Mouse (Mus musculus): ENCODE results near the gene Zfp827. TPM values are rescaled to one million over a fixed set of nuclear protein-coding genes. Genes with fewer than 3 reads are reported as not detected.
A peak's percentile ranks its signal among the peaks of the same experiment; 100 is the strongest.

The Zfp827 gene
- polyA plus RNA-seq, 2 experiments: 15.1 to 35.2 TPM

DNA sequence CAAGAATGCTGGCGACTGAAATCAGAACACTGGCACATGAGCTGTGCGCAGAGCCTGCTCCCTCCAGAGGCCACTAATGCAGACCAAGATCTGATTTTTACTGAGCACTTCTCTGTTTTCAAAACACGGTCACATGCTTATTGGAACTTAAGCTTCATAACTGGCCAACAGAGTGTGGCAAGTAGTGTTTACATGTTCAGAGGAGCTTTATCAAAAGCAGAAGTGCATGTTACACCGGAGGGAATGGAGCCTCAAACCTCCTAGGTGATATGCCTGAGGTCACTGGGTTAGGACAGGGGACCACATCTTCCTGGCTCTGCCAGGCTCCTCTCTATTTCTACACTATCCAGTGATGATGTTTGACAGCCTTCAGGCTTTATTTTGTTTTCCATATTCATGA, 31.1 kb downstream of the Zfp827 start:
- DNase-seq (ENCODE audit: low spot score): no peak
- H3K27ac ChIP-seq (replicated peaks; ENCODE audit: low read depth, low read length): no peak overlapping the region
- no peaks in the 10 kb centered on the region for H3K9me3 ChIP-seq (ENCODE audit: control insufficient read depth, low read length)
- ATAC-seq (ENCODE audit: low FRiP score, low read depth): no peak
- 39% methylated on average over 4 of the region's 4 CpGs for WGBS
- no peak overlapping the region for H3K4me3 ChIP-seq (replicated peaks; ENCODE audit: low read length)
- no peaks in the 10 kb centered on the region for H3K27me3 ChIP-seq (ENCODE audit: control insufficient read depth, insufficient read depth, low read length)
- peaks cover 40% of the 10 kb centered on the region for H3K36me3 ChIP-seq (ENCODE audit: control insufficient read depth, insufficient read depth, low read length)
- TF ChIP-seq POLR2A (IDR thresholded peaks at IDR 0.05; ENCODE audit: borderline replicate concordance, extremely low read depth, insufficient read depth, insufficient read length): no peak
- no peak overlapping the region for H3K4me2 ChIP-seq (replicated peaks; ENCODE audit: low read depth, low read length, severe bottlenecking)
- H3K4me1 ChIP-seq (ENCODE audit: control insufficient read depth, insufficient read depth, low read length): peaks cover 16% of the 10 kb centered on the region
- 0 out of 2 replicates have a peak overlapping the region, but pooled peaks have one; percentile 7 for H3K9ac ChIP-seq (ENCODE audit: low read depth, low read length, severe bottlenecking)

DNA sequence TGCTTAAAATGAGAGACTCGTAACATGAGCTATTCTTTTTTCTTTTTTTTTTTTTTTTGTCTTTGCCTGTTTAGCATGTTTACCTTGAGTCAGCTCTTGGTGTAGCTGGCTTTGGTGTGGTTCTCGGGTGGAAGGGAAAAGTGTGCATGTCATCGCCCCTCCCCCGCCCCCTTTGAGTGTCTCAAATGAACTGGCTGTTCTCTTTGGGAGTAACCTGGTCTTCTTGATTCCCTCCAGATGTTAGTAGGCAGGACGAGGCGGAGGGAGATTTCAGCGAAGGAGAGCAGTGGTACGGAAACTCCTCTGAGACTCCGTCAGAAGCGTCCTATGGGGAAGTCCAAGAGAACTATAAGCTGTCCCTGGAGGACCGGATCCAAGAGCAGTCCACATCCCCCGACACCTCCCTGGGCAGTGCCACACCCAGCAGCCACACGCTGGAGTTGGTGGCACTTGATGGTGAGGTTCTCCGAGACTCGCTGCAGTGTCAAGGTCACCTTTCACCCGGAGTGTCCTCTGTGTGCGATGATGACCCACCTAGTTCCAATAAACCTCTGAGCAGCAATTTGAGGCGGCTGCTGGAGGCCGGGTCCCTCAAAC, 31.9 kb downstream of the Zfp827 start:
- no peaks in the 10 kb centered on the region for H3K9me3 ChIP-seq (ENCODE audit: control insufficient read depth, low read length)
- H3K27me3 ChIP-seq (ENCODE audit: control insufficient read depth, insufficient read depth, low read length): no peaks in the 10 kb centered on the region
- no peak overlapping the region; the same call in 1 of the 2 replicates for H3K27ac ChIP-seq (replicated peaks; ENCODE audit: low read depth, low read length)
- H3K4me3 ChIP-seq (replicated peaks; ENCODE audit: low read length): no peak overlapping the region
- DNase-seq (ENCODE audit: low spot score) (peak; percentile 23), ATAC-seq (ENCODE audit: low FRiP score, low read depth) (peak; percentile 49; the same call in 1 of the 2 replicates)
- no peak for TF ChIP-seq POLR2A (IDR thresholded peaks at IDR 0.05; ENCODE audit: borderline replicate concordance, extremely low read depth, insufficient read depth, insufficient read length)
- H3K4me1 ChIP-seq (ENCODE audit: control insufficient read depth, insufficient read depth, low read length): peaks cover 16% of the 10 kb centered on the region
- H3K4me2 ChIP-seq (replicated peaks; ENCODE audit: low read depth, low read length, severe bottlenecking): no peak overlapping the region; the same call in 1 of the 2 replicates
- H3K9ac ChIP-seq (ENCODE audit: low read depth, low read length, severe bottlenecking): no peak overlapping the region
- 49% methylated on average over 19 of the region's 19 CpGs for WGBS
- peaks cover 41% of the 10 kb centered on the region for H3K36me3 ChIP-seq (ENCODE audit: control insufficient read depth, insufficient read depth, low read length)

DNA sequence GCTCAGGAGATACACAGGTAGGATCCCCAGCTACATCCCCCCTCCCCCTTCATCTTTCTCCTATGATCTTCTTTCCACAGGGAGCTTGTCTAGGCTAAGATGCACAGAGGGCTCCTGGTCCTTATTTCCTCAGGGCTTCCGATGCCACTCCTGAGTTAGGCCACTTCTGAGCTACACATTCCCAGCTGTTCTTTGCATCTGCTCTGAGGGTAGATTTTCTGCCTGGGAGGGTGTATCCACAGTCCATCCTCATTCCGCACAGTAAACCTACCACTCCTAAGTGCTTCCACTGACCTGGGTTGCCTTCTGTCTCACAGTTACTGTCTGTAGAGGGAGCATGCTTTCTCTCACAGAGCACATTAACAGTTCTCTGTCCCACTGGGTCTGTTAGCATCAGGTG, 37.7 kb downstream of the Zfp827 start:
- Histone ChIP-seq H3K9me3 (ENCODE audit: control insufficient read depth, low read length) (no peaks in the 10 kb centered on the region), H3K9ac (ENCODE audit: low read depth, low read length, severe bottlenecking) (no peak overlapping the region), H3K36me3 (ENCODE audit: control insufficient read depth, insufficient read depth, low read length) (peaks cover 65% of the 10 kb centered on the region), H3K27ac (replicated peaks; ENCODE audit: low read depth, low read length) (no peak overlapping the region), H3K27me3 (ENCODE audit: control insufficient read depth, insufficient read depth, low read length) (no peaks in the 10 kb centered on the region), H3K4me2 (replicated peaks; ENCODE audit: low read depth, low read length, severe bottlenecking) (no peak overlapping the region), H3K4me3 (replicated peaks; ENCODE audit: low read length) (no peak overlapping the region), H3K4me1 (ENCODE audit: control insufficient read depth, insufficient read depth, low read length) (no peaks in the 10 kb centered on the region)
- peak; percentile 48; the same call in 1 of the 2 replicates for ATAC-seq (ENCODE audit: low FRiP score, low read depth)
- DNase-seq (ENCODE audit: low spot score): no peak
- no peak for TF ChIP-seq POLR2A (IDR thresholded peaks at IDR 0.05; ENCODE audit: borderline replicate concordance, extremely low read depth, insufficient read depth, insufficient read length)
- WGBS: 58% methylated on average over 2 of the region's 2 CpGs

DNA sequence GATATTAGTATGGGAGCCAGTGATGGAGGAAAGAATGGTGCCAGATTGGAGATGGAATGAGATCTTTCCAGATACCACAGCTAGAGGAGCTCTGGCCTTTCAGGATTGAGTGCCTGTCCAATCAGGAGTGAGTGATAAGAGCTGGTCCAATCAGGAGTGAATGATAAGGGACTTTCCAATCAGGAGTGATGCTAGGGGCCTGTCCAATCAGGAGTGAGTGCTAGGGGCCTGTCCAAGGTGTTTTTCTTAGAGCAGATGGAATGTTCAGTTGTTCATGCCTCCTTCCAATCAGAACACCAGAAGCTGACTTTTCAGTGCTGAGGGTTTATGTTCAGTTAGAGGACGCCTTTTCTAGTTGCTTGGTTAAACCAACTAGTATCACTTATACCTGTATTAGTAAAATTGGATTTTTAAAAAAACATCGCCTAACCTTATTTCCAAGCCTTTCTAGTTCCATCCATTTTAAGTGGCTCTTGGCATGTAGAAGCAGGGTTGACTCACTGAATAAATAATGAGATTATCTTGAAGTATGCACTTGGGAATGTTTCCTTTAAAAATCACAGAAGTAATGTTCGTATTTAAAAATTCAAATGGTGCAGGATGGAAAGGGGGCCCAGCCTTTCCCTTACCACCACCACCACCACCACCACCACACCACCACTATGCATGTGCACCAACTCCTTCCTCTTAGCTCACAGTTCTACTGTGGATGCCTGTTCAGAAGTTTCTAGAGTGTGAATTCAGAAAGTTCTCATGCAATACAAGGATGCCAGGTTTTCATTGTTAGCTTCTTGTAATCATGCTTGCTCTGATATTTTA, 39.8 kb downstream of the Zfp827 start:
- ATAC-seq (ENCODE audit: low FRiP score, low read depth): no peak
- Histone ChIP-seq H3K27ac (replicated peaks; ENCODE audit: low read depth, low read length) (no peak overlapping the region), H3K9ac (ENCODE audit: low read depth, low read length, severe bottlenecking) (no peak overlapping the region), H3K9me3 (ENCODE audit: control insufficient read depth, low read length) (no peaks in the 10 kb centered on the region), H3K4me2 (replicated peaks; ENCODE audit: low read depth, low read length, severe bottlenecking) (no peak overlapping the region), H3K4me3 (replicated peaks; ENCODE audit: low read length) (no peak overlapping the region), H3K36me3 (ENCODE audit: control insufficient read depth, insufficient read depth, low read length) (peaks cover 54% of the 10 kb centered on the region), H3K27me3 (ENCODE audit: control insufficient read depth, insufficient read depth, low read length) (no peaks in the 10 kb centered on the region), H3K4me1 (ENCODE audit: control insufficient read depth, insufficient read depth, low read length) (no peaks in the 10 kb centered on the region)
- TF ChIP-seq POLR2A (IDR thresholded peaks at IDR 0.05; ENCODE audit: borderline replicate concordance, extremely low read depth, insufficient read depth, insufficient read length): no peak
- 85% methylated on average over 3 of the region's 3 CpGs for WGBS
- no peak for DNase-seq (ENCODE audit: low spot score)

DNA sequence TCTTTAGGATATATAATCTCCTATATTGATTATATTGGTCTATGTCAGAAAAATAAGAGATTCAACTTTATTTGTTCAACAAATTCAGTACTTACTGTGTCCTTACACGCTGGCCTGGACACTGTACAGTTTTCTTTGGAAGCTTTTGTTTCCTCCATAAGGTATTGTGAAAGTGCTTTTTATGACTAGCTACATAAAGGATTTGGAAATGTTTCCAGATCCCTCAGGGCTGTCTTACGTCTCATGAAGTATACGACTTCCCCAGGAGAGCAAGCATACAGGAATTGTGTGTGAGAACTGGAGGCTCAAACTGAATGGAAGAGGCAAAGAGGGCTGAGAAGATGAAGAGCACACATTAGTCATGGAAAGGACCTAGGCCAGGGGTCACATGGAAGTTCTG, 45.1 kb downstream of the Zfp827 start:
- H3K36me3 ChIP-seq (ENCODE audit: control insufficient read depth, insufficient read depth, low read length): peaks cover 65% of the 10 kb centered on the region

More for the DNA sequence above, 45.1 kb downstream of the Zfp827 start:
- no peaks in the 10 kb centered on the region for H3K27me3 ChIP-seq (ENCODE audit: control insufficient read depth, insufficient read depth, low read length)
- no peak for ATAC-seq (ENCODE audit: low FRiP score, low read depth)
- WGBS: 53% methylated on average over 3 of the region's 3 CpGs
- no peak overlapping the region for H3K27ac ChIP-seq (replicated peaks; ENCODE audit: low read depth, low read length)
- no peak overlapping the region for H3K4me2 ChIP-seq (replicated peaks; ENCODE audit: low read depth, low read length, severe bottlenecking)
- no peak overlapping the region for H3K9ac ChIP-seq (ENCODE audit: low read depth, low read length, severe bottlenecking)
- H3K4me1 ChIP-seq (ENCODE audit: control insufficient read depth, insufficient read depth, low read length): peaks cover 3% of the 10 kb centered on the region
- DNase-seq (ENCODE audit: low spot score): no peak
- TF ChIP-seq POLR2A (IDR thresholded peaks at IDR 0.05; ENCODE audit: borderline replicate concordance, extremely low read depth, insufficient read depth, insufficient read length): no peak
- no peak overlapping the region for H3K4me3 ChIP-seq (replicated peaks; ENCODE audit: low read length)
- H3K9me3 ChIP-seq (ENCODE audit: control insufficient read depth, low read length): no peaks in the 10 kb centered on the region

Data from limb, embryonic 14.5 days (tissue).